Mouse (Mus musculus) myocyte (in vitro differentiated cells): ENCODE data around the gene Trpm4.

Source experiments
- CEBPB ChIP-seq: IDR thresholded peaks from 2 replicates; pipeline ENCODE4 v1.6.1; 2011; ENCODE audit warnings: mild to moderate bottlenecking, moderate library complexity; ENCODE audit not compliant: poor library complexity, insufficient read depth, severe bottlenecking
- E2F4 ChIP-seq: IDR thresholded peaks from one replicate; pipeline ENCODE4 v1.6.1; 2011; ENCODE audit warnings: mild to moderate bottlenecking, control low read depth, moderate library complexity; ENCODE audit not compliant: insufficient read depth
- MAX ChIP-seq: IDR thresholded peaks from one replicate; pipeline ENCODE4 v1.6.1; 2011; ENCODE audit warnings: low read depth, mild to moderate bottlenecking, control low read depth
- MYOD1 ChIP-seq, 3 experiments: IDR thresholded peaks; one replicate each; pipeline ENCODE4 v1.6.1; 2011; ENCODE audit warnings: control low read depth in 2 of 3, low read depth in 2 of 3, mild to moderate bottlenecking in 2 of 3, moderate library complexity in 1 of 3; ENCODE audit not compliant: insufficient read length in 2 of 3, control insufficient read depth in 1 of 3
- MYOG ChIP-seq, 3 experiments: IDR thresholded peaks; one replicate each; pipeline ENCODE4 v1.6.1; 2011; ENCODE audit warnings: control low read depth in 2 of 3, low read depth in 2 of 3, mild to moderate bottlenecking in 2 of 3; ENCODE audit not compliant: insufficient read length in 2 of 3, control insufficient read depth in 1 of 3, insufficient read depth in 1 of 3
- POLR2A ChIP-seq: IDR thresholded peaks from one replicate; pipeline ENCODE4 v1.6.1; 2011; ENCODE audit warnings: low read depth, mild to moderate bottlenecking, control low read depth, moderate library complexity; ENCODE audit not compliant: insufficient read length
- POLR2AphosphoS2 ChIP-seq: IDR thresholded peaks from one replicate; pipeline ENCODE4 v1.6.1; 2011; ENCODE audit warnings: low read depth, control low read depth; ENCODE audit not compliant: insufficient read length
- REST ChIP-seq: IDR thresholded peaks from one replicate; pipeline ENCODE4 v1.6.1; 2011; ENCODE audit warnings: mild to moderate bottlenecking, control low read depth, moderate library complexity; ENCODE audit not compliant: insufficient read depth, insufficient read length
- SRF ChIP-seq: IDR thresholded peaks from one replicate; pipeline ENCODE4 v1.6.1; 2011; ENCODE audit warnings: low read depth; ENCODE audit not compliant: control insufficient read depth, insufficient read length
- TCF12 ChIP-seq: IDR thresholded peaks from one replicate; pipeline ENCODE4 v1.6.1; 2011; ENCODE audit warnings: mild to moderate bottlenecking, control low read depth; ENCODE audit not compliant: poor library complexity, insufficient read depth, severe bottlenecking
- USF1 ChIP-seq: IDR thresholded peaks from one replicate; pipeline ENCODE4 v1.6.1; 2011; ENCODE audit warnings: low read depth, mild to moderate bottlenecking, control low read depth, moderate library complexity

- TF ChIP-seq POLR2A (no peak), MYOG (IDR thresholded peaks at IDR 0.05; ENCODE audit: control insufficient read depth in 1 of 3, insufficient read depth in 1 of 3, insufficient read length in 2 of 3, low read depth in 2 of 3) (no peak), MAX (no peak), REST (no peak), POLR2AphosphoS2 (no peak), TCF12 (no peak), USF1 (no peak), E2F4 (no peak), SRF (no peak), MYOD1 (IDR thresholded peaks at IDR 0.05; ENCODE audit: control insufficient read depth in 1 of 3, insufficient read length in 2 of 3, low read depth in 2 of 3) (no peak), CEBPB (no peak)
These were observed 2.7 kb upstream of the Trpm4 start for GRCm38 (mm10) chr7:45336319-45336718.
